Mouse (Mus musculus): Measurements from ENCODE around the gene Lcn6.
"Not testable (repeated sequence)": the region's sequence is repeated elsewhere in the genome, so short reads cannot be mapped to it uniquely, and the experiment has no call there.

Lcn6 gene

GRCm38 (mm10) chr2:25706643-25707481, 30.3 kb downstream of the Lcn6 start, which contains the start of gene Bmyc:
TSS of gene Bmyc (plus strand) at chr2:25706739.
- peak; percentile 73 to 79 for DNase-seq

GRCm38 (mm10) chr2:25708121-25708520, 31.5 kb downstream of the Lcn6 start:
- DNase-seq = no peak

DNA sequence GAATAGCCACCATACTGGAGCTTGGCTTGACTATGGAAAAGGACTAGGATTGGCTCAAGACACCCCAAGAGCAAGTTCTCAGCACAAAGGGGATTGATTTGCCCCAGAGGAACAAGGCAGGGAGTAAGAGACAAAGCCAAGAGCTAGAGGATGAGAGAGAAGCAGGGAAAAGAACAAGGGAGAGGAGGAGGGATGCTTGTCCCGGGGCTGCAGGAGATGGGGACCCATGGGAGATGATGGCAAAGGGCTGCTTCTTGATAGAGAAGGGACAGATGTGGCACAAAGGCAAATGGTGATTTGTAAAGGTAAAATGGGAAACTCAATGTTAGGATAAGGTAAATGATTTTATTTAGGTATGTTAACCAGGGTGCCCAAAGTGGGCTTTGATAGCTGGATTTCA, 32.5 kb downstream of the Lcn6 start:
- DNase-seq = not testable (repeated sequence)

DNA sequence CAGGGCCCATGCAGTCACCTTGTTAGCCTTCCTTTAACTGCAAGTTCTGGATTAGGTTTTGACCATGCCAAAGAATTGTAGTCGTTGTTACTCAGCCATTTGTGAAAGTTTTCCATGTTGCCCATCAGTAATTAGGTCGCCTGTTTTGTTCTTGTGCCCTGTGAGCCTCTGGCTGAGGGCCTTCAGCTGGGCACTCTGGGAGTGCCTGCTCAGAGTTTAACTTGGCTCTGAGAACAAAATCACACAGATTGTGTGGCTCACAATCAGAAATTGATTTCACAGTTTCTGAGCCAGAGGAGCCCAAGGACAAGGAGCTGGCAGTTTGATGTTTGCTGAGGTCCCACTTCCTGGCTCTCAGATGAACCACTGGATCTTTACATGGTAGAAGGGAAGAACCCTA, 33.2 kb downstream of the Lcn6 start:
- not testable (repeated sequence) for DNase-seq

DNA sequence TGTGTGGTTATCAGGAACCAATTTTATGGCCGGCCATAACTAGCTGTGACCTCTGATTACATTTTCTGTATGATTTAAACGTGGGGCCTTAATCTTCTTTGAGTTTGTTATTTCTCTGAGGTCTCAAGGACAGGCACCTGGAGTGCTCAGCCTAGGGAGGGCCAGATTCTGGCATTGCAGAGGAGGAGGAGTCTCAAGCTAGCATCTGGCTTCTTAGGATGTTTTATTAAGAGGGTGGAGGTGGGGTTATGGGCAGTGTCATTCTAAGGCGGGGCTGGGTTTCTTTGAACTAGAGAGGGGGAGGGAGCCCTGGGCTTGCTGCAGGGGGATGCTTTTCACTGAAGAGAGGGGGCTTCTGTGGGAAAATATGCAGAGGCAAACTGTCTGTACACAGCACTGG, 35.1 kb downstream of the Lcn6 start:
- DNase-seq = not testable (repeated sequence)

- DNase-seq = no peak
Observed at GRCm38 (mm10) chr2:25717222-25717621, 40.6 kb downstream of the Lcn6 start.
